Mouse (Mus musculus) megakaryocyte progenitor cell, adult 5-6 weeks (primary cell): ENCODE results near the gene Pkmyt1. TPM values are rescaled to one million over a fixed set of nuclear protein-coding genes. Genes with fewer than 3 reads are reported as not detected.

ENCODE experiments used
- ATAC-seq: replicated peaks from 2 replicates; pipeline ENCODE4 v1.8.0; 2016; ENCODE audit warnings: mild to moderate bottlenecking, moderate TSS enrichment, inconsistent platforms; ENCODE audit not compliant: poor library complexity
- total RNA-seq, 2 experiments: library from RNA; stranded (forward) in 1 of 2; stranded (reverse) in 1 of 2; fragments of 157-497, 149-512 nt in 1 of 2; fragments of 200-1000 nt in 1 of 2; gene quantifications; 2 replicates each; pipeline versions ENCODE4 v1.2.3 to v1.2.4; 2015 to 2017

Gene Pkmyt1
- total RNA-seq (2015) (34.5 and 36.9 TPM in 2 replicates), total RNA-seq (2017) (17.3 and 20.5 TPM in 2 replicates)

DNA sequence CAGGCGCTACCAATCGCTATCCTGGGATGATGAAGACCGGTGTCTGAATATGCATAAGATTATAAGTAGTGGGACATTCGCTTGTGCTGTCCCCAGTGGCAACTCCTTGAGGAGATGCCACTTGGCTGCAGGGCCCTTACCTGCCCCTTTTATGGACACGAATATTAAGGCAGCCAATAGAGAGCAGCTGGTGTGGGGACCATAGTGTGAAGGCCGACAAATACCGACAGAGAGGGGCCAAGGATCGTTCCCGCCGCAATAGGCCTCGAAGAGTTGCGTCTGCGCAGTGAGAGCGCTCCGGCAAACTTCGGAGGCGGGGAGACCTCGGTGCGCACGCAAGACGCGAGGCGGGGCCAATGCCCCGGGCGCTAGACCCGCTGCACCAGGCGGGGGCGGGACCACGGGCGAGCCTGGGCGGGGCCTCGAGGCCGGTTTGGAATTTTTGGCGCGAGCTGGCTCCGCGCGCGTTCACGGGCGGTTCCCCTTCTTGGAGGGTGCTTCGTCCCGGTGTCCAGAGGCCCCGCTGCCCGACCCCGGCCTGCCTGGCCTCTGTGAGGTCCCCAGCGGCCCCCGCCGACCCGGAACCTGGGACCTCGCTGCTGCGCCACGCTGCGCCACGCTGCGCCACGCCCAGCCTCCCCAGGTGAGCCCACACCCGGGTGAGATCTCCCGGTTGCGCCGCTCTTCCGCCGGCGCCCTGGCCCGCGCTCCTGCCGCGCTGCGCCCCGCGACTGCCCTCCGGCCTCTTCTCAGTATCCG, at the start of gene Pkmyt1:
Gene Pkmyt1, plus strand, starts transcription at position 338 of the 759 bp plus-strand sequence.
- peak; percentile 85 for ATAC-seq

DNA sequence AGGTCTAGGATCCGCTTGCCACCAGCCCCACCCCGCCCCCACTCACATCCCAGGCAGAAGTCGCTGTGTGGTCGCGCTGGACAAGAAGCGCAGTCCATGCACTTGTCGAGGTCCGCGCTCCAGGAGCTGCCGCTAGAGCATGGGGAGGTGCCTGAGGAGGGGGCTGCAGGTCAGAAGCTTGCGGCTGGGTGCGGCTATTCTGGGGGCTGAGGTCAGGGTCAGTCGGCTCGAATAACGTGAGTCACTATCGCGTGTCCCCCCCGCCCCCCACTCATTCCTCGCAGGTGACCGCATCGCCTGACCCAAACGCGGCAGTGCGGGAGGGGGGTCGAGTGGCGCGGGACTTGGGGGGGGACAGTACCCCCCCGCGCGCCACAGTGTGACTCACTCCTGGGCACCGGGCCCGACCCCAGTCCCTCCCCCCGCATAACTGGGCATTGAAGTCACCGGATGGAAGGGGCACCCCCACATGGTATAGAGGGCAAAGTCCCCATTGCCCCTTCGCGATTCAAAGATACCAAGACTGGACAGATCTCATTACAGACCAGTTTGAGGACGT, 49.6 kb upstream of the Pkmyt1 start:
- no peak for ATAC-seq

DNA sequence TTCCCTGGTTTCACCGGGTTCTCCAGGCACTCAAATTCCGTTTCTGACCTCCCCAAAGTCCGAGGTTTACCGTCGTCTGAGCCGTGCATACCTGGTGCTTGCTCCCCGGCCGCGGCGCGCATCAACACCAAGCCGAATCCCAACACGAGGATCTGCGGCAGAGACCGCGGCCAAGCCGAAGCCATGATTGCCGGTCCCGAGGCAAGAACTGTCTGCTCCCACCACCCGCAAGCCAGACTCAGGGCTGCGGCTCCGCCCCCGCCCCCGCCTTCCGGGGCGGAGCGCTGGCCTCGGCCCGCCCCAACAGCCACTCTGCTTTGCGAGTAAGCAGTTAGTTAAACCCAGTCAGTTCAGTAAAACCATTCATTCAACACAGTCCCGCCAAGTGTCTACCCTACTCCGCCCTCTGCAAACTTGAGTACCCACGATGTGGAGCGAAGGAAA, 48.9 kb upstream of the Pkmyt1 start, which contains the start of gene Tnfrsf12a:
Gene Tnfrsf12a, minus strand, starts transcription at position 233 of the 444 bp plus-strand sequence.
- ATAC-seq = peak; percentile 57

DNA sequence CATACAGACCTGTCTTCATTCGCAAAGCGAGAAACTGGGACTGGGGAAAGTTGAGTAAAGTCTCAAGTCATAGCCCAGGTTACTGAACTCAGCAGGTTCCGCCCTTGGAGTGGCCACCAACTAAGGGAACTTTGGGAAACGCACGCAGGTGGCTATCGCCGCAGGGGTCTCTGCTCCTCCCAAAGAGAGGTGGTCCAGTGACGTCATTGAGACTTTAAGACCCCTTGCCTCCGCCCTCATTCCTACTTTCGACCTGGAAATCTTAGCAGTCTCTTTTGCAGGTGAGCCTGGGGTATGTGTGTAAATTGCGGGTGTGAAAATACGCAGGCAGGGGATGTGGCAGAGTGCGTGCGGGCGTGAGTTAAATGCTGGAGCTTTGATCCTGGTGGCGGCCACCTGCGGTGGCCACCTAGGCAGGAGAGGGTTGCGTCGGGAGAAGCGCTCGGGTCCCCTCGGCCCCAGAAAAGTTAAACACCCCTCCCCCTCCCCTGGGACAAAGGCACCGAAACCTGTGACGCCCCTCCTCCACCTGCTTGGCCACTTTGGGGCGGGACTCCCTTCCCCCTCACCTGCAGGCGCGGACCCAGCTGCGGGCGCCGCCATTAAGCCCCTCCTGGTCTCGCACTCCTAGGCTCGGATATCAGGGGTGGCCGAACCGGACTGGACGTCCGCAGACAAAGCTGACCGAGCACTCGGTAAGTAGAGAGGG, 46.9 kb upstream of the Pkmyt1 start, which contains the start of gene Cldn6:
Gene Cldn6, plus strand, starts transcription at position 123 of the 709 bp plus-strand sequence.
- ATAC-seq = no peak

DNA sequence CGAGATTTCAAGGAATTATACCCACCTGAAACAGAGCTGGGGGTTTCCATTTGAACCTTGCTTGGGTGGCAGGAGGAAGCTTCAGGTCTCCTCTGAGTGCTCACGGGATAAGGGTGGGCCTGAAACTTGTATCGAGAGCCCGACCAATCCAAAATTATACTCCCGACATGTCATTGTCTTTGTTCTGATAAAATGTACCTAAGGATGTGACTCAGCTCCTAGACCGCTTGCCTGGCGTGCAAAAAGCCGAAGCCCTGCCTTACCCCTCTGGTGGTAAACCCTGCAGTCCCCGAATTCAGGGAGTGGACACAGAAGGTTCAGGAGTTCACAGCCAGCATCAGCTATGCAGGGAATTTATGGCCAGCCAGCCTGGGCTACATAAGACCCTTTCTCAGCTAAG, 45.8 kb upstream of the Pkmyt1 start:
- no peak for ATAC-seq

DNA sequence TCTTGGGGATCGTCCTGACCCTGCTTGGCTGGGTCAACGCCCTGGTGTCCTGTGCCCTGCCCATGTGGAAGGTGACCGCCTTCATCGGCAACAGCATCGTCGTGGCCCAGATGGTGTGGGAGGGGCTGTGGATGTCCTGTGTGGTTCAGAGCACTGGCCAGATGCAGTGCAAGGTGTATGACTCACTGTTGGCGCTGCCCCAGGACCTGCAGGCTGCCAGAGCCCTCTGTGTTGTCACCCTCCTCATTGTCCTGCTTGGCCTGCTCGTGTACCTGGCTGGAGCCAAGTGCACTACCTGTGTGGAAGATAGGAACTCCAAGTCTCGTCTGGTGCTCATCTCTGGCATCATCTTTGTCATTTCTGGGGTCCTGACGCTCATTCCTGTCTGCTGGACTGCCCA, 45.0 kb upstream of the Pkmyt1 start:
- no peak for ATAC-seq

DNA sequence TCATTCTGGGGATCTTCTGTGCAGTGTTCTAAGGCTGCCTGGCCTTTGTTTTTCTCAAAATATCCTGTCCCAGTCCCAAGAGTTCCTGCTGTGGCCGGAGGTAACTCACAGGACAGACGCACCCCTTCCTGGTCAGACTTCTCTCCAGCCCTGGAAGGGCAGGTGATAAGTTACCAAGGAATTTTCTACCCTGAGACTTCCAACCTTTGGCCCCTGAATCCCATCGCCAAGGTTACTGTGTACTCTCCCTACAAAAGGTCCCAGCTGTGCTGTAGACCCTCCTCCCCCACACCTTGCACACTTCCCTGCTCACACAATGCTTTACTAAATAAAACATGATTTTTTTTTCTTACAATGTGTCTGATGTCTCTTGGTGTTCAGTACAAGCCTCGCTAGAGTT, 44.0 kb upstream of the Pkmyt1 start:
- ATAC-seq = no peak

DNA sequence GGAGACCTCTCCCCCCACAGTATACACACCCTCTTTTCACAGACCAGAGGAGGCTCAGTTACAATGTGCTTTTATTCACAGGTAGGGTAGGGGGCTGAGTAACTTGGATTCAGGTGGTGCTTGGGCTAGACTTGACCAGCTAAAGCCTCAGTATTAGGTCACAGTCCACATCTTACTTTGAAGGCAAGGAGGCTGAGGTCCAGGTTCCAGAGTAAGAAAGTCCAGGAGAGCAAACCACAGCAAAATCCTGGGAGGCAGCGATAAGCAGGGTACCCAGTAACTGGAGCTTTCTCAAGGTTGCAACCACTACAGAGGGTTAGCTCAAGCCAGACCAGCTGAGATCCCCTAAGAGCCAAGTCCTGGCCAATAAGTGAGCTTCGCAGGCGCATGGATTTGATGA, 43.6 kb upstream of the Pkmyt1 start:
- ATAC-seq = no peak

DNA sequence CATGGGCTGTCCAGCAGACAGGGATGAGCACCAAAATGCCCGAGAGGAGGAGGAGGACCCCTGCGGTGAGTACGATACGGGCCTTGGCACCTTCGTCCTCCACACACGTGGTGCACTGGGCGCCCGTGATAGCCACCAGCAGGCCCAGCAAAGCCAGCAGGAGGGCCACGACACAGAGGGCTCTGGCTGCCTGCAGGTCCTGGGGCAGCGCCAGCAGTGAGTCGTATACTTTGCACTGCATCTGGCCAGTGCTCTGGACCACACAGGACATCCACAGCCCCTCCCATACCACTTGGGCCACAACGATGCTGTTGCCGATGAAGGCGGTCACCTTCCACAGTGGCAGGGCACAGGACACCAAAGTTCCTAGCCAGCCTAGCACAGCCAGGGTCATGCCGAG, 42.9 kb upstream of the Pkmyt1 start:
- no peak for ATAC-seq

DNA sequence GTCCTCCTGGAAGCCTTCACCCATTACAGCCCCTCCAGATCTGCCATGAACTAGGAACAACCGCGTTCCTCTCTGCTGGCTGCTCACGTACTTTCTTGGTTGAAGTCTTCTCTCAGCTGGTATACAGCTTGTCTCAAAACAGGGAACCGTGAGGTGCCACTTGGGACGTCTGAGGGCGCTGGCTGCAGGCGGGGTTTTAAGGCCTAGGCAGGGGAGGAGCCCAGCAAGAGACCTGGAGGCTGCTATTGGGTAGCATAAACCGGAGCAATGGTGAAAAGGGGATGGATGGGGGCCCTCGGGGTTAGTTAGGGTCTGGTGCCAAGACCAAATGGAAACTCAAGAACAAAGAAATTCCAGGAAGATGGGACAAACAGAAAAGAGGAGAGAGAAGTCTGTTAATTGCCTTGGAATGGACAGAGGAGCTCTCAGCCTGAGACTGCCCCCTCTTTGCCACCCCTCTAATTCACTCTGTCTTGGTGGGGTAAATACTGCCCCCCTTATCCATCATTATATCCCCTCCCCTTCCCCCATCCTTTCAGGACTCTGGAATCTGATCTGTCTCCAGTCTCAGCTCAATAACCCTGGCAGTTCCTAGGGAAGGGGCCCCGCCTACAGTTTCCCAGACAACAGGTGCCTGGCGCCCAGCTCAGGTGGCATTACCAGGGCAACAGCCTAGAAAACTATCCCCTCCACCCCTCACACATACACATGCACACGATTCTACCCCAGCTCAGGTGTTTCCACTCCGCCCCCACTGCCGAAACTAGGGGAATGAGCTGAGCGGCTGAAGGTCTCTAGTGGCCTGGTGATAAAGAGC, 42.1 kb upstream of the Pkmyt1 start, which contains the start of gene Cldn9:
Gene Cldn9, minus strand, starts transcription at position 171 of the 817 bp plus-strand sequence.
- ATAC-seq = peak; percentile 56

DNA sequence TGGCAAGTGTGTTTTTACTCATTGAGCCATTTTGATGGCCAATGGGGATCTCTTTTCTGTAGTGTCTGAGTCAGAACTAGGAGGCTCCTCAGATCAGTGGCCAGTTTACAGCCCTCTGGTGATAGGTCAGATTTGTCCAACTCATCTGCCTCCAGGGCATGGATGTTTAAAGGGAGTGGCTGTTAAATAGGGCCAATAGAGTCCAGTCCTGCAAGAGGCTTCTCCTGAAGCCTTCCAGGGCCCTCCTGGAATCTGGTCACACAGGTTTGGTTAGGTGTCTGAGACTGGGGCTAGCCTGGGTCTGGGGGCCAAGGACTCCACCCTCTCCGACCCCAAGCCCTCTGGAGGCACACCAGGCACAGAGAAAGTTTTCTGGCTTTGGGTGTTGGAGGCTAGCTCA, 31.6 kb upstream of the Pkmyt1 start:
- no peak for ATAC-seq

DNA sequence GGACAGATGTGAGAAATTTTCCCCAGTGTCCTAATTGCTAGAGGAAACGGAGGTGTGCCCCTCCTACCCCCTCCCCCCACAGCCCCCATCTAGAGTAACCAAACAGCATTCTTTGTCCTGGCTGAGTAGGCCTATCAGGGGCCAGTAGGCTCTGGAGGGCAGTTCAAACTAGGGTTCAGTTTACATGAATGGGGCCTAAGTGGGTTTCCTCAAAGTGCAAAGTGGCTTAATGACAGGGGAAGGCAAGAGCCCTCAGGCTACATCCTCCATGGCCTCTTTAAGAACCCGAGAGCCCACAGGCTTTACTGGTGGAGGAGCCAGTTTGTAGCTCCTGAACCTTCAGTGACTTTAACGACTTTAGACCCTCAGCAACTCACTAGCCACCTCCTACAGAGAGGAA, 30.3 kb upstream of the Pkmyt1 start:
- no peak for ATAC-seq

DNA sequence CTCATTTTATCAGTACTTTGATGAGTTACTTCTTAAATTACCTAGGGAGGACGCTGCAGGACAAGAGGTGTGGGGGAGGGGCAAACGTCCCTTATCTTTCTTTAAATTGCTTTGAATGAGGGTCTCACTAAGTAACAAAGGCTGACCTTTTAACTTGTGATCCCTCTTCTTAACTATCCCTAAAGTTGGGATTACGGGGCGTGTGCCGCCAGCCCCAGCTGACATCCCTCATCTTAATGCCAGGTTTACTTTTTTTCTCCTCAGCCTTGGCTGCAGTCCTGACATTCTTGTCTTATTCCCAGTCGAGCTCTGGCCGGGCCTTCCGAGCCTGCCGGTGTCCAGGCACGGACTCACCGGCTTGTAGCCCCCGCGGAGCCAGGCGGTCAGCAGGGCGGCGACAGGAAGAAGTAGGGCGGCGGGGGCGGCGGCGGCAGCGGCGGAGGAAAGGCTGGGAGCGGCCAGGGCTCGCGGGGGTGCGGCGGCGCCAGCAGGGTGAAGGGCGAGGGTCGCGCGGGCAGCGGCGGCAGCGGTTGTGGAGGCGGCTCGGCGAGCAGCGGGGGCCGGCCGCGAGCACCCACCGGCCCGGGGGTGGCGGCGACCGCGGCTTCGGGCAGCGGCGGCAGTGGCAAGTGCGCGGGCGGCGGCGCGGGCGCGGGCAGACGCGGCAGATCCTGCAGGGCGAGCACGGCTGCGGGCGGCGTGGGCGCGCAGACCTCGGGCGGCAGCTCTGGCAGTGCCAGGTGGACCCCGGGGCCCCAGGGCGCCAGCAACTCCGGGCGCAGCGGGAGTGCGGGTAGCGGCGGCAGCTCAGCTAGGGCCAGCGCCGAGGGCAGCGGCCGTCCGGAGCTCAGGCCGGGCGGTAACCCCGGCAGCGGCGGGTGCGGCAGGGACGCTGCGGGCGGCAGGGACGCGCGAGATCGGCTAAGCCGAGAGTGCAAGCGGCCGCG, 26.7 kb upstream of the Pkmyt1 start:
- ATAC-seq = peak; percentile 22

DNA sequence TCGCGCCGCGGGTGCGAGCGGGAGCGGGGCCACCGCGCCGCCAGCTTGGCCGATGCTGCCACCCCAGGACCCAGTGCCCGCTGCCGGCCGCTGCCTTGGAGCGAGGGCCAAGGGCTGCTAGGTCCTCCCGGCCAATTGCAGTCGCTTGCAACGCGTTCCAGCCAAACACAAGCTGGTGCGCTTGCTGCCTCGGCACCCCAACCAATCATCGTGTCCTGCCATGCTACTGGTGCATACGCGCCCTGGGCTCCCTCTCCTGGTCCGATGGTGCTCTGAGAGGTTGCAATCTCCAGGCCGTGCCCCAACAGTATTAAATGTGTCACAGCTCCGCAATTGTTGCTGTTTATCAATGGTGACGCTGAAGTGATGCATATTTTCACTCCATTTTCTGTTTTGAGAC, 26.1 kb upstream of the Pkmyt1 start:
- ATAC-seq = peak; percentile 100

DNA sequence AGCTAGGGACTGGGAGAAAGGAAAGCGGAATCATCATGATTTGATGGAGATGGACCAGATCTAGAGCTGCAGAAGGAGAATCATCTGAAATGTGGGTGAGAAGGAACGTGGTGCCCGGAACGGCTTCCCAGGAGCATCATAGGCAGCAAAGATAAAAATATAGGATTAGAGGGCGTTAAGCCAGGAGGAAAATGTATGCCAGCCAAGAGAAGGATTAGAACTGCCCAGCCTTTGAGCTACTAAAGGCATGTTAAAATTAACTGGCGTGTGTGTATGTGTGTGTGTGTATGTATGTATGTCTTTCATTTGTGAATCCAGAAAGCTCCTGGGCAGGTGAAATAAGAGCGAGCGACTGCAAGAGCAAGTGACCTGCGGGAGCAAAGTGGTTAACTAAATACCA, 22.8 kb upstream of the Pkmyt1 start:
- ATAC-seq = no peak

DNA sequence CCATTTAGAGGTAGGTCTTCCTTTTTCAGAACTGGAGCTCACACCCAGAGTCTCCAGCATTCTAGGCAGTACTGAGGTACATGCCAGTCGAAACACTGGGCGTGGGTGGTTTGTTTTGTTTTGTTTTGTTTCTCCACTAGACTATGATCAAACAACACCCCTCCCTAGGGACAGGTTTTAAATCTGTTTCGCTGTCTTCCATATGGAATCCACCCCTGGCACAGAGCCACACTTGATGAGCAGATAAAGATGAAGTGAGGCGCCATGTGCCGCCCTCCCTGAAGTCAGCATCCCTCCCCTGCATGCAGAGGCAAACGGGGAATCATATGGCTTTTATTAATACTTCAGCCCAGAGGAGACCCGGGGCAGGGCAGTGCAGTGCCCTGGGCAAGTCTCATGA, 21.4 kb upstream of the Pkmyt1 start:
- no peak for ATAC-seq

DNA sequence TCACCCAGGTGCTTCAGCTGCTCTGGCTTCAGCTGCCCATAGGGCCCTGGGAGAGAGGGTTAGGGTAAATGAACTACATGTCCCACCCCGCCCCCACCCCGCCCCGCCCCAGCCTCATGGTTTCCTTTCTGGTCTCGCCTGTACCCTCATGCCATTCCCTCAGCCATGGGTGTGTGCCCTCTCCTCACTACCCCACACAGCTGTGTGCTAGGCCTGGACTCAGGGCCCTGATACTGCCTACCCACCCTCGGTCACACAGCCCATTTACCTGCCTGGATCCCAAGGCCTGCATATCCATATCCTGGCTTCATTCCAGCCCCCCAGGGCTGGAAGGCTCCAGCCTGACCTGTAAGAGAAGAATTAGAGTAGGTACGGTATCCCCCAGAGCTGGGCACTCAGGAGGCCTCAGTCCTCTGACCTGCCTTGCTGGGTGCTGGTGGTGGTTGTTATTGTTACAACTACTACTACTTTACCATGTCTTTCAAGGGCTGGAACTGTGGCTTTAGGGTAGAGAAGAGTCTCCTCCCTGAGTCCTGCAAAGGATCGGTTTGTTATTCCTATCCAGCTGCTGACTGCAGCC, 20.5 kb upstream of the Pkmyt1 start:
- no peak for ATAC-seq

DNA sequence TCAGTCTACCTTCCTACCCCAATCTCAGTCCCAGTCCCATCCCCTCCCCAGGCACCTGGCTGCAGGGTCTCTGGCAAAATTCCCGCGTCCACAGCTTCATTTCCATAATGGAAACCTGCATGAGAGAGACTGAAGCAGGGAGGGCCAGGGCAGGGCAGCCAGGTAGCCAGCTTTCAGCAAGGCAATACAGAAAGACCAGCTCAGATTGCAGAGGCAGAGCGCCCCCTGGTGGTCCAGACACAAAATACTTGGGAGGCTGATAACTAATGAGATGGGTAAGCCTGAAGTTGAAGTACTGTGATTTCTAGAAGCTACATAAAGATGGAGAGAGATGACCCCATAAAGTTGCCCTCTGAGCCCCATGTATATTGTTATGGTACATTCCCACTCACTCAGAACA, 19.9 kb upstream of the Pkmyt1 start:
- ATAC-seq = peak; percentile 94

DNA sequence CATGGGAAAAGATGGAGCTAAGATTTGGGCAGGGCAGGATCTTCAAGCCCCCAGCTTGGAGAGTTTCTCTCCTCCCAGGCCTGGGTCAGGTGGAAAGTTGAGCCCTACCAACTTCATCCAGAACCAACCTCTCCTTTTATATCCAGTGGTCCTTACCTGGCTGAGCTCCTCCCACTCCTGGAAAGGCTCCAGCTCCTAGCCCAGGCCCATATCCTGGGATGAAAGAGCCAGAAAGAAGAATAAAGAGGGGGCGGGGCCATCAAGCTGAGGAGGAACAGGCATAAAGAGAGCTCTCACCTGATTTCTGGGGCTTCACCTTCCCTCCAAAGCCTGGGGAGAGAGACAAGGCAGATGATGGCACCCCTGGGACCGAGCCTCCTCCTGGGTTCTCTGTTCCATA, 9.1 kb upstream of the Pkmyt1 start:
- ATAC-seq = no peak
